21 mouse cellular contexts compared by ENCODE assay signal in genomic region chr1:183930363-183930982, GRCm38 (mm10).
DNase-seq lines count a peak whose midpoint lies in the region; ATAC-seq and TF ChIP-seq lines count a peak whose summit lies in the region.
"Had no signal": no experiment of that assay in that cellular context is flagged by ENCODE, and none has a peak within 500 bp of the region (broad histone marks: within the 10 kb centered on the region; RNA-seq: fewer than 3 reads in every experiment).

No protein-coding gene starts in this region.

- ATAC-seq in midbrain, embryonic 13.5 days: no peak

- dilution Hi-C loops in CH12.LX (cut with MboI; ENCODE audit: extremely low pct_ligation_motif_present, extremely low pct_unique_long_range_greater_than_20kb, low sequenced_read_pairs): no loop called here

- TF ChIP-seq CTCF in CH12.LX (conservative IDR thresholded peaks at IDR 0.05 in 1 of 2, IDR thresholded peaks at IDR 0.05 in 1 of 2; ENCODE audit: low read depth in 2 of 2, low read length in 2 of 2): no peak

- no peaks in the 10 kb centered on the region for H3K36me3 ChIP-seq in CH12.LX (replicated peaks in 1 of 2; ENCODE audit: control insufficient read depth in 1 of 2, insufficient read depth in 1 of 2, low read length in 1 of 2)
- no peaks in the 10 kb centered on the region for H3K36me3 ChIP-seq in midbrain, embryonic 13.5 days
- H3K36me3 ChIP-seq: embryonic facial prominence, embryonic 10.5 days; heart, embryonic 12.5 days; limb, embryonic 12.5 days; liver, embryonic 13.5 days; neural tube, embryonic 13.5 days had no signal

- no peaks in the 10 kb centered on the region for H3K79me2 ChIP-seq in CH12.LX (replicated peaks; ENCODE audit: control insufficient read depth, extremely low read depth, insufficient read depth, poor library complexity, severe bottlenecking)

- H3K27me3 ChIP-seq in CH12.LX (replicated peaks): no peaks in the 10 kb centered on the region
- no peaks in the 10 kb centered on the region for H3K27me3 ChIP-seq in midbrain, embryonic 13.5 days
- H3K27me3 ChIP-seq: limb, embryonic 12.5 days; liver, embryonic 13.5 days; neural tube, embryonic 13.5 days had no signal

- no peak for TF ChIP-seq RAD21 in CH12.LX (IDR thresholded peaks at IDR 0.05; ENCODE audit: low read depth, low read length)

- H3K4me3 ChIP-seq in CH12.LX (replicated peaks in 1 of 3; ENCODE audit: low read depth in 2 of 3, low read length in 2 of 3, poor library complexity in 1 of 3): no peak overlapping the region
- no peak overlapping the region for H3K4me3 ChIP-seq in midbrain, embryonic 13.5 days (replicated peaks)
- H3K4me3 ChIP-seq: embryonic facial prominence, embryonic 10.5 days; heart, embryonic 12.5 days; limb, embryonic 12.5 days; liver, embryonic 13.5 days; neural tube, embryonic 13.5 days had no signal

- H3K27ac ChIP-seq in CH12.LX (ENCODE audit: insufficient read depth, low read depth): no peak overlapping the region
- no peak overlapping the region for H3K27ac ChIP-seq in midbrain, embryonic 13.5 days
- H3K27ac ChIP-seq: embryonic facial prominence, embryonic 10.5 days; hindbrain, embryonic 14.5 days; limb, embryonic 12.5 days; liver, embryonic 13.5 days; neural tube, embryonic 13.5 days had no signal

- peaks cover 5 to 63% of the 10 kb centered on the region in 2 experiments for H3K4me1 ChIP-seq in CH12.LX (ENCODE audit: control insufficient read depth in 1 of 2, insufficient read depth in 2 of 2)
- H3K4me1 ChIP-seq in midbrain, embryonic 13.5 days (replicated peaks): no peaks in the 10 kb centered on the region
- H3K4me1 ChIP-seq: embryonic facial prominence, embryonic 10.5 days; heart, embryonic 12.5 days; limb, embryonic 12.5 days; liver, embryonic 13.5 days; neural tube, embryonic 13.5 days had no signal

- no peak for TF ChIP-seq POLR2A in CH12.LX (IDR thresholded peaks at IDR 0.05; ENCODE audit: low read depth, low read length)

- TF ChIP-seq EP300 in CH12.LX (IDR thresholded peaks at IDR 0.05; ENCODE audit: low read length): peak; percentile 33; the same call in 1 of the 2 replicates

- no peaks in the 10 kb centered on the region for H3K9me3 ChIP-seq in CH12.LX (replicated peaks; ENCODE audit: low read length)
- H3K9me3 ChIP-seq in midbrain, embryonic 13.5 days: no peaks in the 10 kb centered on the region
- H3K9me3 ChIP-seq: embryonic facial prominence, embryonic 10.5 days; heart, embryonic 12.5 days; limb, embryonic 12.5 days; liver, embryonic 13.5 days; neural tube, embryonic 13.5 days had no signal

- H3K9ac ChIP-seq in CH12.LX (ENCODE audit: insufficient read depth, low read depth): no peak overlapping the region
- H3K9ac ChIP-seq in midbrain, embryonic 13.5 days (replicated peaks): no peak overlapping the region
- H3K9ac ChIP-seq: heart, embryonic 12.5 days; hindbrain, embryonic 14.5 days; limb, embryonic 12.5 days; liver, embryonic 13.5 days; neural tube, embryonic 13.5 days had no signal

- WGBS in midbrain, embryonic 13.5 days: 90% methylated on average over 4 of the region's 4 CpGs

- DNase-seq in lung, postnatal 36 days: peak; percentile 9
- no peak for DNase-seq in lung, adult 18-20 months
- peak; percentile 46 for DNase-seq in CH12.LX (ENCODE audit: extremely low read depth)
- DNase-seq in gastrocnemius, postnatal 25 days: peak; percentile 75
- DNase-seq in skeletal muscle tissue, adult 2 months (ENCODE audit: low read depth, low spot score): peak; percentile 94
- no peak for DNase-seq in heart, postnatal 4 days
- DNase-seq: adrenal gland, adult 2 months; cerebellum, adult 8-10 months; heart, adult 11 months; heart, postnatal 14 days; kidney, postnatal 36 days; liver, embryonic 13.5 days; right cerebral cortex, postnatal 14 days; thymus, postnatal 36 days had no signal

- no peak overlapping the region for H3K4me2 ChIP-seq in CH12.LX (ENCODE audit: insufficient read depth, low read depth, poor library complexity, severe bottlenecking)
- H3K4me2 ChIP-seq in midbrain, embryonic 13.5 days (replicated peaks): no peak overlapping the region
- H3K4me2 ChIP-seq: heart, embryonic 12.5 days; hindbrain, embryonic 14.5 days; limb, embryonic 12.5 days; liver, embryonic 13.5 days; midbrain, embryonic 11.5 days; neural tube, embryonic 13.5 days had no signal

- in situ Hi-C loops in CH12.LX (cut with MboI; ENCODE audit: low pct_ligation_motif_present, low pct_unique_long_range_greater_than_20kb, low sequenced_read_pairs): no loop called here

TF ChIP-seq in CH12.LX, 34 proteins besides CTCF, POLR2A, EP300 and RAD21:
- no peak for TF ChIP-seq JUND (conservative IDR thresholded peaks at IDR 0.05; ENCODE audit: low read depth, low read length)
- TF ChIP-seq MEF2A (IDR thresholded peaks at IDR 0.05; ENCODE audit: borderline replicate concordance, low read depth, low read length): 0 out of 2 replicates have a peak, but pooled peaks have one; percentile 50

Comparison
In these comparisons a context has a peak if more than half of its experiments do, and no peak if none do; other contexts are left out.
1. DNase-seq: peak in lung, postnatal 36 days (single experiment), CH12.LX (single experiment), gastrocnemius, postnatal 25 days (single experiment) and skeletal muscle tissue, adult 2 months (single experiment); none in lung, adult 18-20 months (0 of 2) and heart, postnatal 4 days (single experiment).